Mouse (Mus musculus) CH12.LX (cell line): Measurements from ENCODE around the gene Olfr1480. TPM values are rescaled to one million over a fixed set of nuclear protein-coding genes. Genes with fewer than 3 reads are reported as not detected.

ENCODE experiments used
- DNase-seq: peaks from one replicate; pipeline ENCODE4 v3.0.0-alpha.2; 2013; ENCODE audit errors: extremely low read depth
- H3K27ac ChIP-seq: 2 replicates; pipeline ENCODE4 v1.5.1; 2012; ENCODE audit warnings: low read depth, mild to moderate bottlenecking, control low read depth, moderate library complexity; ENCODE audit not compliant: insufficient read depth
- H3K27me3 ChIP-seq: replicated peaks from 2 replicates; pipeline ENCODE3; 2012; ENCODE audit warnings: inconsistent platforms
- H3K36me3 ChIP-seq, 2 experiments: replicated peaks in 1 of 2; 2 replicates each; pipeline versions ENCODE3 to v1.6.1; 2012; ENCODE audit warnings: inconsistent platforms in 1 of 2, low read length in 1 of 2, mild to moderate bottlenecking in 1 of 2, mixed read lengths in 1 of 2, moderate library complexity in 1 of 2; ENCODE audit not compliant: control insufficient read depth in 1 of 2, insufficient read depth in 1 of 2
- H3K4me1 ChIP-seq, 2 experiments: 2 replicates each; pipeline ENCODE4 v1.6.1; 2012; ENCODE audit warnings: inconsistent platforms in 1 of 2, moderate library complexity in 1 of 2; ENCODE audit not compliant: insufficient read depth in 2 of 2, control insufficient read depth in 1 of 2
- H3K4me2 ChIP-seq: 2 replicates; pipeline ENCODE4 v1.6.1; 2012; ENCODE audit warnings: low read depth, mild to moderate bottlenecking, control low read depth; ENCODE audit not compliant: poor library complexity, insufficient read depth, severe bottlenecking
- H3K4me3 ChIP-seq, 3 experiments: fragments of 150-350 bp in 1 of 3; sonication (generic) in 1 of 3; replicated peaks in 1 of 3; 2 replicates each; pipeline versions ENCODE3 to v1.5.1; 2011 to 2012; ENCODE audit warnings: low read depth in 2 of 3, low read length in 2 of 3, mild to moderate bottlenecking in 2 of 3, moderate library complexity in 2 of 3, control low read depth in 1 of 3, improper control_type of control experiment in 1 of 3, inconsistent platforms in 1 of 3, mixed read lengths in 1 of 3; ENCODE audit not compliant: poor library complexity in 1 of 3
- H3K79me2 ChIP-seq: replicated peaks from 2 replicates; pipeline ENCODE4 v1.6.1; 2012; ENCODE audit warnings: mild to moderate bottlenecking, moderate library complexity; ENCODE audit not compliant: control insufficient read depth, poor library complexity, insufficient read depth, severe bottlenecking; ENCODE audit errors: extremely low read depth
- H3K9ac ChIP-seq: 2 replicates; pipeline ENCODE4 v1.6.1; 2012; ENCODE audit warnings: low read depth, mild to moderate bottlenecking, control low read depth, moderate library complexity; ENCODE audit not compliant: insufficient read depth
- H3K9me3 ChIP-seq: replicated peaks from 2 replicates; pipeline ENCODE3; 2012; ENCODE audit warnings: low read length, inconsistent platforms, mixed read lengths
- CHD2 ChIP-seq: IDR thresholded peaks from 2 replicates; pipeline ENCODE4 v1.6.1; 2011; ENCODE audit warnings: low read length, improper control_type of control experiment
- E2F4 ChIP-seq: IDR thresholded peaks from 2 replicates; pipeline ENCODE4 v1.6.1; 2011; ENCODE audit warnings: low read depth, low read length, improper control_type of control experiment; ENCODE audit not compliant: insufficient replicate concordance
- EP300 ChIP-seq: IDR thresholded peaks from 2 replicates; pipeline ENCODE4 v1.6.1; 2011; ENCODE audit warnings: low read length, improper control_type of control experiment
- RCOR1 ChIP-seq: conservative IDR thresholded peaks from 2 replicates; pipeline ENCODE4 v1.6.1; 2012; ENCODE audit warnings: low read depth, mild to moderate bottlenecking, inconsistent platforms, low read length, improper control_type of control experiment
- SIN3A ChIP-seq: IDR thresholded peaks from 2 replicates; pipeline ENCODE4 v1.6.1; 2012; ENCODE audit warnings: low read length, improper control_type of control experiment, inconsistent platforms
- dilution Hi-C: fragments of 300-500 bp; cut with MboI; formaldehyde crosslinking; loops from 2 replicates; pipeline ENCODE4 v1.14.3; 2020; ENCODE audit warnings: low sequenced_read_pairs; ENCODE audit not compliant: extremely low pct_unique_long_range_greater_than_20kb, extremely low pct_ligation_motif_present
- in situ Hi-C: fragments of 300-500 bp; cut with MboI; formaldehyde crosslinking; loops from 3 replicates; pipeline ENCODE4 v1.14.3; 2019; ENCODE audit warnings: low sequenced_read_pairs, low pct_ligation_motif_present, low pct_unique_long_range_greater_than_20kb, mixed read lengths
- polyA plus RNA-seq: library from polyadenylated mRNA; unstranded; fragments of >175 nt; gene quantifications from 2 replicates; pipeline ENCODE4 v1.2.1, GENCODE M21; 2012; ENCODE audit warnings: low read depth; ENCODE audit not compliant: insufficient read length
- total RNA-seq, 2 experiments: library from RNA; depleted of rRNA; stranded (reverse); fragments of 300-350 nt in 1 of 2; fragments of >200 nt in 1 of 2; gene quantifications; 2 replicates each; pipeline ENCODE4 v1.2.3; 2012 to 2014

Gene Olfr1480
- total and polyA plus RNA-seq, 3 experiments, result not detected

DNA sequence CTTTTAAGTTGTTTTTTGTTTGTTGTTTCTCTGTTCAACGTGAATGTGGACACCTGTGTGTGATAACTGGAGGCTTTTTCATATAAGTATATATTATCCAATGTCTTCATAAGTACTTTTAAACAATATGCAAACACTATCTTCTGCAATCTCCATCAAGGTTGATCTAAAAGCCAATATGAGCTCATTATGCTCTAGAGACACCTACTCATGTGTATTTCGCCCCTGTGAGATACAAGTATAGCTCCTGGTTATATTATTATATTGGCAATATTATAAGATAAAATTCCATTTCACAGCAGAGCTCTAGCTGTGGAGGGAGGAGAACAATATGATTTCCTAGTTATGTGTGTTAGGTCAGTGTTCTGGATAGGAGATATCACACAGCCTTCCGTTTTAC lies 27.5 kb upstream of the Olfr1480 start, which contains the start of gene Olfr1477:
Olfr1477 (plus strand) TSS at position 301 of the 400 bp plus-strand sequence.
- dilution Hi-C loops (no loop called here), in situ Hi-C loops (no loop called here)
- H3K9ac ChIP-seq, result no peak within 1 kb of the TSS
- H3K27me3 ChIP-seq, result no peaks in the 10 kb centered on the region
- H3K4me2 ChIP-seq, result no peak within 1 kb of the TSS
- H3K4me1 ChIP-seq, result no peaks in the 10 kb centered on the region
- no peaks in the 10 kb centered on the region for H3K9me3 ChIP-seq
- no peak for DNase-seq
- H3K36me3 ChIP-seq, result no peaks in the 10 kb centered on the region
- no peak within 1 kb of the TSS for H3K27ac ChIP-seq
- TF ChIP-seq RCOR1, result no peak
- no peak for TF ChIP-seq CHD2
- TF ChIP-seq EP300, result no peak
- TF ChIP-seq E2F4, result no peak
- no peak for TF ChIP-seq SIN3A
- H3K4me3 ChIP-seq, result no peak within 1 kb of the TSS
- H3K79me2 ChIP-seq, result no peaks in the 10 kb centered on the region

Other genes starting within 250 kb of the Olfr1480 start
- gene Olfr1465, start 212.4 kb upstream of the Olfr1480 start, total RNA-seq (2012; rRNA removed), result not detected in 2 replicates
- not detected in 2 replicates for gene Olfr1465, start 212.4 kb upstream of the Olfr1480 start, total RNA-seq (2014; rRNA removed)
- not detected in 2 replicates for gene Olfr1465, start 212.4 kb upstream of the Olfr1480 start, polyA plus RNA-seq
- not detected in 2 replicates for gene Olfr1466, start 189.1 kb upstream of the Olfr1480 start, total RNA-seq (2012; rRNA removed)
- not detected in 2 replicates for gene Olfr1466, start 189.1 kb upstream of the Olfr1480 start, total RNA-seq (2014; rRNA removed)
- gene Olfr1466, start 189.1 kb upstream of the Olfr1480 start, polyA plus RNA-seq, result not detected in 2 replicates
- not detected in 2 replicates for gene Olfr1467, start 165.7 kb upstream of the Olfr1480 start, total RNA-seq (2012; rRNA removed)
- gene Olfr1467, start 165.7 kb upstream of the Olfr1480 start, total RNA-seq (2014; rRNA removed), result not detected in 2 replicates
- not detected in 2 replicates for gene Olfr1467, start 165.7 kb upstream of the Olfr1480 start, polyA plus RNA-seq
- not detected in 2 replicates for gene Olfr1469, start 120.1 kb upstream of the Olfr1480 start, total RNA-seq (2012; rRNA removed)
- gene Olfr1469, start 120.1 kb upstream of the Olfr1480 start, total RNA-seq (2014; rRNA removed), result not detected in 2 replicates
- not detected in 2 replicates for gene Olfr1469, start 120.1 kb upstream of the Olfr1480 start, polyA plus RNA-seq
- not detected in 2 replicates for gene Olfr1471, start 84.5 kb upstream of the Olfr1480 start, total RNA-seq (2012; rRNA removed)
- not detected in 2 replicates for gene Olfr1471, start 84.5 kb upstream of the Olfr1480 start, total RNA-seq (2014; rRNA removed)
- gene Olfr1471, start 84.5 kb upstream of the Olfr1480 start, polyA plus RNA-seq, result not detected in 2 replicates
- not detected in 2 replicates for gene Olfr1472, start 71.8 kb upstream of the Olfr1480 start, total RNA-seq (2012; rRNA removed)
- not detected in 2 replicates for gene Olfr1472, start 71.8 kb upstream of the Olfr1480 start, total RNA-seq (2014; rRNA removed)
- not detected in 2 replicates for gene Olfr1472, start 71.8 kb upstream of the Olfr1480 start, polyA plus RNA-seq
- gene Olfr1474, start 58.3 kb upstream of the Olfr1480 start, total RNA-seq (2012; rRNA removed), result not detected in 2 replicates
- gene Olfr1474, start 58.3 kb upstream of the Olfr1480 start, total RNA-seq (2014; rRNA removed), result not detected in 2 replicates
- not detected in 2 replicates for gene Olfr1474, start 58.3 kb upstream of the Olfr1480 start, polyA plus RNA-seq
- not detected in 2 replicates for gene Olfr1475, start 47.7 kb upstream of the Olfr1480 start, total RNA-seq (2012; rRNA removed)
- not detected in 2 replicates for gene Olfr1475, start 47.7 kb upstream of the Olfr1480 start, total RNA-seq (2014; rRNA removed)
- gene Olfr1475, start 47.7 kb upstream of the Olfr1480 start, polyA plus RNA-seq, result not detected in 2 replicates
- not detected in 2 replicates for gene Olfr1477, start 27.4 kb upstream of the Olfr1480 start, total RNA-seq (2012; rRNA removed)
- gene Olfr1477, start 27.4 kb upstream of the Olfr1480 start, total RNA-seq (2014; rRNA removed), result not detected in 2 replicates
- gene Olfr1477, start 27.4 kb upstream of the Olfr1480 start, polyA plus RNA-seq, result not detected in 2 replicates
- gene Olfr1484, start 55.6 kb downstream of the Olfr1480 start, total RNA-seq (2012; rRNA removed), result not detected in 2 replicates
- gene Olfr1484, start 55.6 kb downstream of the Olfr1480 start, total RNA-seq (2014; rRNA removed), result not detected in 2 replicates
- not detected in 2 replicates for gene Olfr1484, start 55.6 kb downstream of the Olfr1480 start, polyA plus RNA-seq
- not detected in 2 replicates for gene Olfr1487, start 89.5 kb downstream of the Olfr1480 start, total RNA-seq (2012; rRNA removed)
- gene Olfr1487, start 89.5 kb downstream of the Olfr1480 start, total RNA-seq (2014; rRNA removed), result not detected in 2 replicates
- gene Olfr1487, start 89.5 kb downstream of the Olfr1480 start, polyA plus RNA-seq, result not detected in 2 replicates
- not detected in 2 replicates for gene Olfr1489, start 103.7 kb downstream of the Olfr1480 start, total RNA-seq (2012; rRNA removed)
- not detected in 2 replicates for gene Olfr1489, start 103.7 kb downstream of the Olfr1480 start, total RNA-seq (2014; rRNA removed)
- gene Olfr1489, start 103.7 kb downstream of the Olfr1480 start, polyA plus RNA-seq, result not detected in 2 replicates
- not detected in 2 replicates for gene Olfr1490, start 123.2 kb downstream of the Olfr1480 start, total RNA-seq (2012; rRNA removed)
- not detected in 2 replicates for gene Olfr1490, start 123.2 kb downstream of the Olfr1480 start, total RNA-seq (2014; rRNA removed)
- not detected in 2 replicates for gene Olfr1490, start 123.2 kb downstream of the Olfr1480 start, polyA plus RNA-seq
- gene Olfr1491, start 169.4 kb downstream of the Olfr1480 start, total RNA-seq (2012; rRNA removed), result not detected in 2 replicates
- not detected in 2 replicates for gene Olfr1491, start 169.4 kb downstream of the Olfr1480 start, total RNA-seq (2014; rRNA removed)
- gene Olfr1491, start 169.4 kb downstream of the Olfr1480 start, polyA plus RNA-seq, result not detected in 2 replicates
- gene Olfr1493-ps1, start 195.4 kb downstream of the Olfr1480 start, total RNA-seq (2012; rRNA removed), result not detected in 2 replicates
- not detected in 2 replicates for gene Olfr1493-ps1, start 195.4 kb downstream of the Olfr1480 start, total RNA-seq (2014; rRNA removed)
- not detected in 2 replicates for gene Olfr1493-ps1, start 195.4 kb downstream of the Olfr1480 start, polyA plus RNA-seq
- not detected in 2 replicates for gene Olfr1494, start 211.8 kb downstream of the Olfr1480 start, total RNA-seq (2012; rRNA removed)
- gene Olfr1494, start 211.8 kb downstream of the Olfr1480 start, total RNA-seq (2014; rRNA removed), result not detected in 2 replicates
- gene Olfr1494, start 211.8 kb downstream of the Olfr1480 start, polyA plus RNA-seq, result not detected in 2 replicates
- not detected in 2 replicates for gene Olfr1495, start 236.7 kb downstream of the Olfr1480 start, total RNA-seq (2012; rRNA removed)
- gene Olfr1495, start 236.7 kb downstream of the Olfr1480 start, total RNA-seq (2014; rRNA removed), result not detected in 2 replicates
- not detected in 2 replicates for gene Olfr1495, start 236.7 kb downstream of the Olfr1480 start, polyA plus RNA-seq
- not detected in 2 replicates for gene Olfr1496, start 250.0 kb downstream of the Olfr1480 start, total RNA-seq (2012; rRNA removed)
- gene Olfr1496, start 250.0 kb downstream of the Olfr1480 start, total RNA-seq (2014; rRNA removed), result not detected in 2 replicates
- not detected in 2 replicates for gene Olfr1496, start 250.0 kb downstream of the Olfr1480 start, polyA plus RNA-seq